Mouse (Mus musculus) lung, postnatal 36 days (tissue): ENCODE data around the gene Itgb2.

ENCODE experiments used
- DNase-seq: peaks from one replicate; pipeline ENCODE4 v3.0.0; 2022; ENCODE audit warnings: mixed read lengths

Gene Itgb2

GRCm38 (mm10) chr10:77517066-77517620 is 12.9 kb upstream of the Itgb2 start:
- peak; percentile 50 for DNase-seq

- no peak for DNase-seq
Observed at GRCm38 (mm10) chr10:77517801-77518200, 12.3 kb upstream of the Itgb2 start.

- DNase-seq, result peak; percentile 45
Observed at GRCm38 (mm10) chr10:77519191-77519590, 10.9 kb upstream of the Itgb2 start.

- no peak for DNase-seq
Observed at GRCm38 (mm10) chr10:77520497-77520896, 9.6 kb upstream of the Itgb2 start.

GRCm38 (mm10) chr10:77522021-77522731 is 7.9 kb upstream of the Itgb2 start:
- DNase-seq, result peak; percentile 35

- no peak for DNase-seq
Observed at GRCm38 (mm10) chr10:77522746-77523145, 7.3 kb upstream of the Itgb2 start.

- DNase-seq, result peak; percentile 37
Observed at GRCm38 (mm10) chr10:77523321-77523720, 6.7 kb upstream of the Itgb2 start.

- no peak for DNase-seq
Observed at GRCm38 (mm10) chr10:77526488-77526887, 3.6 kb upstream of the Itgb2 start.

- no peak for DNase-seq
Observed at GRCm38 (mm10) chr10:77528634-77529033, 1.4 kb upstream of the Itgb2 start.

GRCm38 (mm10) chr10:77531026-77532019 is 1.3 kb downstream of the Itgb2 start:
- peak; percentile 66 for DNase-seq

- DNase-seq, result peak; percentile 24
Observed at GRCm38 (mm10) chr10:77532020-77532413, 2.0 kb downstream of the Itgb2 start.

- peak; percentile 56 for DNase-seq
Observed at GRCm38 (mm10) chr10:77536727-77537126, 6.7 kb downstream of the Itgb2 start.

- no peak for DNase-seq
Observed at GRCm38 (mm10) chr10:77537215-77538209, 7.5 kb downstream of the Itgb2 start.

GRCm38 (mm10) chr10:77539320-77539945 is 9.4 kb downstream of the Itgb2 start:
- no peak for DNase-seq

GRCm38 (mm10) chr10:77540576-77541102 is 10.6 kb downstream of the Itgb2 start:
- DNase-seq, result peak; percentile 39

- DNase-seq, result no peak
Observed at GRCm38 (mm10) chr10:77541864-77542666, 12.0 kb downstream of the Itgb2 start.

GRCm38 (mm10) chr10:77543226-77543625 is 13.2 kb downstream of the Itgb2 start:
- peak; percentile 63 for DNase-seq

GRCm38 (mm10) chr10:77544916-77545315 is 14.9 kb downstream of the Itgb2 start:
- DNase-seq, result peak; percentile 81

GRCm38 (mm10) chr10:77548576-77548975 is 18.5 kb downstream of the Itgb2 start:
- peak; percentile 33 for DNase-seq

- DNase-seq, result peak; percentile 81
Observed at GRCm38 (mm10) chr10:77550874-77551273, 20.8 kb downstream of the Itgb2 start.
